Mouse (Mus musculus) heart, postnatal 0 days (tissue): ENCODE measurements around the gene Xpc. TPM values are rescaled to one million over a fixed set of nuclear protein-coding genes. Genes with fewer than 3 reads are reported as not detected.
A peak's percentile ranks its signal among the peaks of the same experiment; 100 is the strongest.
"Not testable (repeated sequence)": the region's sequence is repeated elsewhere in the genome, so short reads cannot be mapped to it uniquely, and the experiment has no call there.

ENCODE experiments used
- ATAC-seq: fragments of 200-750 bp; cut with Nextera tagmentation; 2 replicates; pipeline ENCODE4 v1.8.0; 2017; ENCODE audit warnings: low read depth, moderate number of reproducible peaks, moderate library complexity; ENCODE audit not compliant: insufficient read depth
- DNase-seq: peaks from one replicate; pipeline ENCODE4 v3.0.0-alpha.2; 2016; ENCODE audit warnings: low spot score
- H3K27ac ChIP-seq: fragments of 300-500 bp; sonication (generic); 2 replicates; pipeline ENCODE4 v1.5.1; 2014; ENCODE audit warnings: low read depth, mild to moderate bottlenecking
- H3K27me3 ChIP-seq: fragments of 300-500 bp; sonication (generic); 2 replicates; pipeline ENCODE4 v1.6.1; 2014; ENCODE audit warnings: low read length, mixed read lengths; ENCODE audit not compliant: control insufficient read depth, insufficient read depth
- H3K36me3 ChIP-seq: fragments of 300-500 bp; sonication (generic); replicated peaks from 2 replicates; pipeline ENCODE4 v1.6.1; 2014; ENCODE audit warnings: low read length, mixed read lengths; ENCODE audit not compliant: control insufficient read depth, insufficient read depth
- H3K4me1 ChIP-seq: fragments of 300-500 bp; sonication (generic); 2 replicates; pipeline ENCODE4 v1.6.1; 2014; ENCODE audit warnings: antibody characterized with exemption; ENCODE audit not compliant: control insufficient read depth, insufficient read depth
- H3K4me2 ChIP-seq: fragments of 300-500 bp; sonication (generic); 2 replicates; pipeline ENCODE4 v1.6.1; 2014; ENCODE audit warnings: low read depth, mild to moderate bottlenecking, low read length, moderate library complexity
- H3K4me3 ChIP-seq: fragments of 300-500 bp; sonication (generic); 2 replicates; pipeline ENCODE4 v1.5.1; 2014; ENCODE audit warnings: low read depth, low read length
- H3K9ac ChIP-seq: fragments of 300-500 bp; sonication (generic); replicated peaks from 2 replicates; pipeline ENCODE4 v1.6.1; 2014; ENCODE audit warnings: low read depth, low read length, mixed read lengths
- H3K9me3 ChIP-seq: fragments of 300-500 bp; sonication (generic); replicated peaks from 2 replicates; pipeline ENCODE4 v1.6.1; 2016; ENCODE audit warnings: low read length; ENCODE audit not compliant: control insufficient read depth
- CTCF ChIP-seq: IDR thresholded peaks from 2 replicates; pipeline ENCODE4 v1.5.1; 2016; ENCODE audit warnings: antibody characterized with exemption, control low read depth, low read depth
- EP300 ChIP-seq: IDR thresholded peaks from 2 replicates; pipeline ENCODE4 v1.6.1; 2016; ENCODE audit warnings: antibody characterized with exemption, low read depth
- WGBS: fragments of 180-500 bp; shearing (Covaris S2); extraction: QIAGEN DNeasy Blood & Tissue Kit; methylation state at CpG from one replicate; pipeline ENCODE4 v1.1.7; 2014; 5-methylcytosine and 5-hydroxymethylcytosine counted together
- polyA plus RNA-seq: library from polyadenylated mRNA; unstranded; fragments of >200 nt; fragmentation: Nextera tagmentation; extraction: Ambion mirVana; gene quantifications from 2 replicates; pipeline ENCODE4 v1.2.1, GENCODE M21; 2015
- total RNA-seq: library from RNA; depleted of rRNA; stranded (reverse); fragments of >200 nt; gene quantifications from 2 replicates; pipeline ENCODE4 v1.2.3, GENCODE M21; 2014; ENCODE audit warnings: low replicate concordance

Gene Xpc
- total and polyA plus RNA-seq, 2 experiments from 2014 or later: 5.7 to 11.3 TPM

DNA sequence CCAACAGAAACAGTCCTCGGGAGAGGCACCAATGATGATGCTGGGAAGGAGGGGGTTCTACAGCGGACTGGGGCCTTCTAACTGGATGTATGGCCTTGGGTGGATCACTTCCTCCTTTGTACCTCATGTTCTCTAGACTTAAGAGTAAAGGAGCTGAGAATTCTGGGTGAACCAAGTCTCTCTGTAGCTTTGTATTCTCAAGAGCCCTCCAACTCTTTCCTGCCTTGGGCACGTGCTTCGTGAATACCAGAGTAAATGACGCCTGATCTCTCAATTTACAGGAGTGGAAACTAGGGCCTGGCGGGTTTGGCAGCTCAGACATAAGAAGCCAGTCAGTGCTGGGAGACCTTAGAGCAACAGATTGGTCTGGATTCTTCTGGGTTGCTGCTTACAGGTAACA is 43.4 kb downstream of the Xpc start:
- Histone ChIP-seq H3K4me1 (peaks cover 15% of the 10 kb centered on the region), H3K4me3 (peak overlapping the region; percentile 76), H3K27ac (no peak overlapping the region), H3K27me3 (no peaks in the 10 kb centered on the region), H3K9ac (peak overlapping the region; percentile 57; the same call in 1 of the 2 replicates), H3K4me2 (peak overlapping the region; percentile 70), H3K36me3 (peaks cover 10% of the 10 kb centered on the region), H3K9me3 (no peaks in the 10 kb centered on the region)
- DNase-seq: no peak
- no peak for TF ChIP-seq CTCF
- no peak for TF ChIP-seq EP300
- WGBS: 38% methylated on average over 6 of the region's 6 CpGs
- ATAC-seq: no peak

DNA sequence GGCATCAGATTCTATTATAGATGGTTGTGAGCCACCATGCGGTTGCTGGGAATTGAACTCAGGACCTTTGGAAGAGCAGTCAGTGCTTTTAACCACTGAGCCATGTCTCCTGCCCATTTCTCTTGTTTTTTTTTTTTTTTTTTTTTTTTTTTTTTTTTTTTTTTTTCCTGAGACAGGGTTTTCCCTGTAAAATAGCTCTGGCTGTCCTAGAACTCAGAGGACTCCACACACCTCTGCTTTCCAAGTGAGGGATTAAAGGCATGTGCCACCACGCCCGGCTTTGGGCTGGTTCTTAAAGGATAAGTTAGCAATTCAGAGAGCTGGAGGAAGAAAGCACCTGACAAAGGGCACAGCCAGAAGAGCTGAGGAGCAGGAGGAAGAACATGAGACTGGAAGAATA is 44.3 kb downstream of the Xpc start:
- H3K27ac ChIP-seq, H3K4me3 ChIP-seq, H3K9ac ChIP-seq, H3K27me3 ChIP-seq, DNase-seq, ATAC-seq, H3K4me2 ChIP-seq, H3K9me3 ChIP-seq: not testable (repeated sequence)
- 91% methylated on average over 3 of the region's 3 CpGs for WGBS
- Histone ChIP-seq H3K4me1 (peaks cover 15% of the 10 kb centered on the region), H3K36me3 (peaks cover 17% of the 10 kb centered on the region)

DNA sequence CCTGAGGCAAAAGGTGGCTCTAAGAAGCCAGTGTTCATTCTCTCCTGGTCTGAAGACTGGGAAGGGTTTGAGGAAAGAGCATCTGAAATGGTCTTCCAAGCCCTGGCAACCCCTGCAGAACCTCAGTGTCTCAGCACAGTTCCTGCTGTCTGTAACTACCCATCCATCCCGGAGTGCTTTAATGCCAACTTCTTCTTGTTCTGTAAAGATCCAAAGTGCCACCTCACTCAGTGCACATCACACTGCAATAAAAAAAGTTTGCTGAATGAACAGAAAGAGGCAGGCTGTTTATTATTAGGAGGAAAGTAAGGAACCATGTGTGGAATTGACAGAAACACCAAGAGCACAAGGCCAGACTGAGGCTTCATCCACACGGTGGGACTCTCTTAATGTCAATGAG is 45.0 kb downstream of the Xpc start:
- H3K4me1 ChIP-seq: peaks cover 15% of the 10 kb centered on the region
- no peak for DNase-seq
- H3K27ac ChIP-seq: no peak overlapping the region
- TF ChIP-seq EP300 (no peak), CTCF (no peak)
- no peak overlapping the region for H3K4me3 ChIP-seq
- ATAC-seq: no peak
- 79% methylated on average over 2 of the region's 2 CpGs for WGBS
- H3K9ac ChIP-seq: no peak overlapping the region
- H3K9me3 ChIP-seq: no peaks in the 10 kb centered on the region
- H3K27me3 ChIP-seq: no peaks in the 10 kb centered on the region
- peaks cover 24% of the 10 kb centered on the region for H3K36me3 ChIP-seq
- H3K4me2 ChIP-seq: no peak overlapping the region

DNA sequence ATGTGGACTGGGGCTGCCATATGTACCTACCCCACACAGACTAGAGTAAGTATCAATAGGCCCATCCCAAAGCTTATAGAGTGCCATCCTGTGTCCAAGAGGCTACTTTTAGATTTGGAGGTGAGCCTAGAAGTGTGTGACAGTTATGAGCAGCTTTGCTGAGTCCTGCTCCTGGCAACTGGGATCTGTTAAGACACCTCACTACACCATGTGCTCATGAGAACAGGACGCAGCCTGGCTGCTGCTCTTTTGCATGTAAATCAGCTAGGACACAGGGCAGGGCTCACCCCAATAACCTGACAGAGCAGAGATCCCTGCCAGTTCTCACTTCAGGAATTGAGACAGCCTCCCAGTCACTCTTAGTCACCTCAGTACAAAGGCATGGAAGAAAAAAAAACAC is 48.6 kb downstream of the Xpc start:
- Histone ChIP-seq H3K27ac (no peak overlapping the region), H3K36me3 (peaks cover 52% of the 10 kb centered on the region), H3K9me3 (no peaks in the 10 kb centered on the region), H3K4me3 (no peak overlapping the region), H3K4me2 (no peak overlapping the region), H3K9ac (no peak overlapping the region), H3K4me1 (0 out of 2 replicates have a peak, but pooled peaks cover 2% of the 10 kb centered on the region), H3K27me3 (no peaks in the 10 kb centered on the region)
- ATAC-seq: no peak
- WGBS: 81% methylated on average over 1 of the region's 1 CpGs
- TF ChIP-seq EP300 (no peak), CTCF (no peak)
- DNase-seq: no peak

DNA sequence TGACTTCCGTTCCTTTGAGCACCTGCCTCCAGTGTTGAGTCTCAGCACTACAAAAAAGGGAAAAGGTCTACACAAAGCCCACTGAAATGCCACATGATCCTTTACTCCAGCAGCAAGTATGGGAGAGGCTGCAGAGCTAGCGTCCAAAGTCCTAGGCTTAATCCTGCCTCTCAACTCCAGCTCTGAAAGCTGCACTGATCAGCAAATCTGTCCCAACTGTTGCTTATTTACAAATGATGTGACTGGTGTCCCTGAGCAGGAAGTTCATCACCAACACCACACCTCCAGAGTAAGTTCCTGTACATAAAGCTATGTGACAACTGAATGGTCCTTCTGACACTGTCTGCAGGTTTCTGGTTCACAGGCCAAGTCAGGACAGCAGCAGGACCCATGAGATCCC is 49.9 kb downstream of the Xpc start:
- Histone ChIP-seq H3K9ac (no peak overlapping the region), H3K9me3 (no peaks in the 10 kb centered on the region), H3K4me3 (no peak overlapping the region), H3K4me1 (no peaks in the 10 kb centered on the region), H3K4me2 (no peak overlapping the region), H3K27me3 (no peaks in the 10 kb centered on the region), H3K27ac (no peak overlapping the region), H3K36me3 (peaks cover 52% of the 10 kb centered on the region)
- DNase-seq (no peak), ATAC-seq (no peak)
- 83% methylated on average over 2 of the region's 2 CpGs for WGBS
- TF ChIP-seq CTCF (no peak), EP300 (no peak)

DNA sequence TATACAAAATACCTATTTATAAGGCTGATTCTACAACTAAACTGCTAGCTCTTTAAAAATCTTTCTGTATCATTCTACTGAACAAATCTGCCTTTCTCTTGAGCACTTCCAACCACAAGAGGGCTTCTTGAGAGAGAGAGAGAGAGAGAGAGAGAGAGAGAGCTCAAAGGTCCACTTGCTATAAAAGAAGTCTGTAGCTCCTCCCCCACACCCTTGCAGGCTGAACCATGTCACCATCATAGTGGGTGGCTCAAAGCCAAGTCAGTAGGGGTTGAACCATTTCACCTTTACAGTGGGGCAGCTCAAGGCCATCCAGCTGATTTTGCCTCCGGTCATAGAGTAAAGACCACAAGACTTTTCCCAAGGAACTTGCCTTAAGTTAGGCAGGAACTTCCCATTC is 56.2 kb downstream of the Xpc start:
- no peak for TF ChIP-seq CTCF
- no peak for TF ChIP-seq EP300
- Histone ChIP-seq H3K27me3 (no peaks in the 10 kb centered on the region), H3K9ac (no peak overlapping the region), H3K9me3 (no peaks in the 10 kb centered on the region), H3K36me3 (peaks cover 17% of the 10 kb centered on the region), H3K4me1 (no peaks in the 10 kb centered on the region), H3K4me3 (no peak overlapping the region), H3K4me2 (no peak overlapping the region), H3K27ac (no peak overlapping the region)
- 74% methylated on average over 1 of the region's 1 CpGs for WGBS
- no peak for ATAC-seq
- no peak for DNase-seq
